Mouse (Mus musculus): ENCODE data around the gene Wdr81. TPM values are rescaled to one million over a fixed set of nuclear protein-coding genes. Genes with fewer than 3 reads are reported as not detected.

Gene Wdr81
- polyA plus RNA-seq (2012; rRNA removed; ENCODE audit: low replicate concordance): 13.6 and 13.8 TPM in 2 replicates

GRCm38 (mm10) chr11:75453991-75454930, at the start of gene Wdr81:
Gene Wdr81, minus strand, starts transcription at chr11:75454717.

GRCm38 (mm10) chr11:75486601-75487285, 32.2 kb upstream of the Wdr81 start, which contains the start of gene Prpf8:
Gene Prpf8, plus strand, starts transcription at chr11:75486816.

GRCm38 (mm10) chr11:75460844-75461742, 6.6 kb upstream of the Wdr81 start, which contains the start of gene Tlcd2:
Gene Tlcd2, plus strand, starts transcription at chr11:75461715.

GRCm38 (mm10) chr11:75439363-75439762, 15.2 kb downstream of the Wdr81 start, which contains the start of gene Serpinf2:
Gene Serpinf2, minus strand, starts transcription at chr11:75439591.

GRCm38 (mm10) chr11:75422013-75422792, 32.3 kb downstream of the Wdr81 start, which contains the start of gene Serpinf1:
Gene Serpinf1, minus strand, starts transcription at chr11:75422701.

Other genes with a start within 250 kb of the Wdr81 start
- gene Rpa1, start 106.4 kb downstream of the Wdr81 start, polyA plus RNA-seq (2012; rRNA removed; ENCODE audit: low replicate concordance): 7.4 and 8.7 TPM in 2 replicates
- gene Smyd4, start 106.3 kb downstream of the Wdr81 start, polyA plus RNA-seq (2012; rRNA removed; ENCODE audit: low replicate concordance): 0.58 and 2.1 TPM in 2 replicates
- gene Serpinf1, start 32.0 kb downstream of the Wdr81 start, polyA plus RNA-seq (2012; rRNA removed; ENCODE audit: low replicate concordance): 9.8 and 10.9 TPM in 2 replicates
- 3.2 and 3.3 TPM in 2 replicates for gene Serpinf2, start 15.1 kb downstream of the Wdr81 start, polyA plus RNA-seq (2012; rRNA removed; ENCODE audit: low replicate concordance)
- 38.3 and 89.6 TPM in 2 replicates for gene Tlcd2, start 7.0 kb upstream of the Wdr81 start, polyA plus RNA-seq (2012; rRNA removed; ENCODE audit: low replicate concordance)
- gene Prpf8, start 32.1 kb upstream of the Wdr81 start, polyA plus RNA-seq (2012; rRNA removed; ENCODE audit: low replicate concordance): 21.5 and 27.7 TPM in 2 replicates
- gene Rilp, start 55.4 kb upstream of the Wdr81 start, polyA plus RNA-seq (2012; rRNA removed; ENCODE audit: low replicate concordance): 11.0 and 15.7 TPM in 2 replicates
- gene Scarf1, start 58.8 kb upstream of the Wdr81 start, polyA plus RNA-seq (2012; rRNA removed; ENCODE audit: low replicate concordance): 9.0 and 11.0 TPM in 2 replicates
- gene Slc43a2, start 77.0 kb upstream of the Wdr81 start, polyA plus RNA-seq (2012; rRNA removed; ENCODE audit: low replicate concordance): 163 and 552 TPM in 2 replicates
- 143 and 194 TPM in 2 replicates for gene Pitpna, start 133.4 kb upstream of the Wdr81 start, polyA plus RNA-seq (2012; rRNA removed; ENCODE audit: low replicate concordance)
- gene Inpp5k, start 176.3 kb upstream of the Wdr81 start, polyA plus RNA-seq (2012; rRNA removed; ENCODE audit: low replicate concordance): 18.2 and 22.7 TPM in 2 replicates
- gene Myo1c, start 195.8 kb upstream of the Wdr81 start, polyA plus RNA-seq (2012; rRNA removed; ENCODE audit: low replicate concordance): 16.5 and 24.2 TPM in 2 replicates
- gene Crk, start 224.5 kb upstream of the Wdr81 start, polyA plus RNA-seq (2012; rRNA removed; ENCODE audit: low replicate concordance): 96.3 and 124 TPM in 2 replicates